Mouse (Mus musculus): ENCODE data around the gene Sptan1.
A peak's percentile ranks its signal among the peaks of the same experiment; 100 is the strongest.
"Not testable (repeated sequence)": the region's sequence is repeated elsewhere in the genome, so short reads cannot be mapped to it uniquely, and the experiment has no call there.

Sptan1 gene

DNA sequence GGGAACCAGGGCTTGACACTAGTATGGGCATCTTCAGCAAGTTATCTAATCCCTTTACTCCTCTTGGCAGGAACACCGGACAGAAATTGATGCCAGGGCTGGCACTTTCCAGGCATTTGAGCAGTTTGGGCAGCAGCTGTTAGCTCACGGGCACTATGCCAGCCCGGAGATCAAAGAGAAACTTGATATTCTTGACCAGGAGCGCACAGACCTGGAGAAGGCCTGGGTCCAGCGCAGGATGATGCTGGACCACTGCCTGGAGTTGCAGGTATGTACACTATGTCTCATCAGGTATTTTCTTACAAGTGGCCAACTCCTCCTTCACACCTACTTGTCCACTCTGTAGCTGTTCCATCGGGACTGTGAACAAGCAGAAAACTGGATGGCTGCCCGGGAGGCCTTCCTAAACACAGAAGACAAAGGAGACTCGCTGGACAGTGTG lies 45.5 kb downstream of the Sptan1 start:
- DNase-seq = no peak

GRCm38 (mm10) chr2:30014326-30014966 lies 49.1 kb downstream of the Sptan1 start:
- DNase-seq = no peak

DNA sequence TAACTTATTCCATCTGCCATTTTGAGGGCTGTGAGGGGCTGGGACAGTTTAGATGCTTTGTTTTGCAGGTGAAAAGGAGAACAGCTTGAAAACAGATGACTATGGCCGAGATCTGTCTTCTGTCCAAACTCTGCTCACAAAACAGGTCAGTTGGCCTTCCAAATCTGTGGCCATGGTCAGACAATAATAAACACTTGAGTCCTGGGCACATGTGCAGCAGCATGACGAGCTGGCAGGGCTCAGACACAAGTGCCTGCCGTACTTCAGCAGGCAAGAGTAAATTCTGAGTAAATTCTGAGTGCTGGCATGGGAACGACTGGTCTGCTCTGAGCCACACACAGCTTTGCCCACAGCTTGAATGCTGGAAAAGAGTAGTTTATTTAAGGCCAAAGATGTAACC lies 60.1 kb downstream of the Sptan1 start:
- no peak for DNase-seq

DNA sequence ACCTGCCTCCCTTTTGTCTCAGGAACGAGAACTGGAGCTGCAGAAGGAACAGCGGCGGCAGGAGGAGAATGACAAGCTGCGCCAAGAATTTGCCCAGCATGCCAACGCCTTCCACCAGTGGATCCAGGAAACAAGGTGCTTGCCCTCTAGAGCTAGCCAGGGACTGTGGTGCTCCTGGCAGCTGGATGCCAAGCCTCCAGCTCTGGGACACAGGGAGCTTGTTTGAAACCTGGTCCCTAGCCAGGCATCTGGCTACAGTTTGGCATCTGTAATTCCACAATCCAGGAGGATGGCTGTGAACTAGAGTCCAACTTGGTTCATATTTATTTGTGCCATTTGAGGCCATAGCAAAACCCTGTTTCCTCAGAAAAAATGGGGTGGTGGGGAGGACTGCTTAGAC lies 61.6 kb downstream of the Sptan1 start:
- no peak for DNase-seq

DNA sequence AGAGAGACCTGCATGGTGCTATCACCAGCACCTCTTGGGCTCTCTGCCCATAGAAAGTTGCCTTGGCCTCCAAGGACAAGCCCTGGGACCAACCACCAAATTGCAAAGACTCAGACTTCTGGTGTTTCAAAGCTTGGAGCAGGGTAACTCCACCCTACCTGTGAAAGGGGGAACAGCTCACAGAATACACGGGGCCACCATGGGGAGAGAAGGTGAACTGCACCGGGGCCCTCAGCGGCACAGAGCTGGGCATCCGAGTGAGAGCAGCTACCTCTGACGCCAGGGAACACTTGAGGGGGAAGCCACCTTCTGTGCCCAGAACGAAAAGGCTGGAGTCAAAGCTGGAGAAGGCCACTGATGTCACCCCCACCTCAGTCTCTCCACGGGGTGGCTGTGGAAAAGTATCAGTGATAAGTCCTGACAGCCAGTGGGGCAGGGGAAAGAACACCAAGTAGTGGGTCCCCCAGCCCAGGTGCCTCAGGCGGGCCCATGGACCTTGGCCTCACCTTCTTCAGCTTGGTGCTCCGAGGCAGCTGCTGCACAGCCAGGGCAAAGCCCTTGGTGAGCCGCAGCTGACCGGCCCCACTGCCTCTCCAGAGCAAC lies 67.0 kb downstream of the Sptan1 start:
- peak; percentile 16 for DNase-seq

DNA sequence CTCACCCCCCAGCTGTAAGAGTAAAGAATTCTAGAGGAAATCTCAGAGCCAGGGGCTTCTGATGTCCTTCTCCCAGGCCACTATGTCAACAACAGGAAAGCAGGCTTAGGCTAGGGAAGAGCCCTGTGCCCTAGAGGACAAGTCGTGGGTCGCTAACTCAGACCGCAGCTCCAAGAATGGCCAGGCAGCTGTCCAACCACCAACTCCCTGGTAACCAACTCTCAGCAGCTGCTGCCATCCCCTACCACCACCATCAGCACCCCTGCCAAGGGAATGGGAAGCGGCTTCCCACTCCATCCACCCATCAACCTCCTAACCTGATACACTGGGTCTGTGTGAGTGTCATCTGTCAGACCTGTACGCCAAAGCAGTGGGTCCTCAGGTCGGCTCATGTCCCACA lies 67.6 kb downstream of the Sptan1 start:
- DNase-seq = no peak

GRCm38 (mm10) chr2:30037762-30038161 lies 72.4 kb downstream of the Sptan1 start:
- DNase-seq = no peak

DNA sequence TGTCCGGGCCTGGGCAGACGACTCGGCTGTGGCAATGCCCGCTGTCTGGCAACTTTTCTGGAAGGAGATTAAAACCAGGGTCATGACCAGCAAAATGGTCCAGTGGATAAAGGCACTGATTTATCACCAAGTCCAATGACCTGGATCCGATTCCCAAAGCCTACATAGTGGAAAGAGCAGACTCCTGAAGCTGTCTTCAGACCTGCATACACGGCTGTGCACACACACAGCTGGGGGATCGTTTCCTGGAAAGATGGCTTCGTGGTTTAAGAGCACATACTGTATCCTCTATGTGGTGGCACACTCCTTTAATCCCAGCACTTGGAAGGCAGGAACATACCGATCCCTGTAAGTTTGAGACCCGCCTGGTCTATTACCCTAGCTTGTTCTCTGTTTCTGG lies 73.0 kb downstream of the Sptan1 start:
- no peak for DNase-seq

GRCm38 (mm10) chr2:30039687-30040086 lies 74.3 kb downstream of the Sptan1 start:
- DNase-seq = no peak

GRCm38 (mm10) chr2:30042445-30042844 lies 77.1 kb downstream of the Sptan1 start:
- DNase-seq = peak; percentile 92

DNA sequence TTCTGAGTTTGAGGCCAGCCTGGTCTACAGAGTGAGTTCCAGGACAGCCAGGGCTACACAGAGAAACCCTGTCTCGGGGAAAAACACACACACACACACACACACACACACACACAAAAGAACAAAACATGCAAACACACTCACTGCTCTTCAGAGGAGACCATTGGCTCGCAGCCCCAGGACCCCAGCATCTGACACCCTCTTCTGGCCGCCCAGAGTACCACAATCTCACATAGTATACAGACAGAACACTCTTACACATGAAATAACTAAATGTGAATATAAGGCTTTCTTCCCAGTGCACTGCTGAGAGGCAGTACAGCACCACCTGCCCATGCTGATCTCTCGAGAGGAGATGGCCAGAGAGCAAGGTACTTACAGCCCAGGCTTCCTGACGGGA lies 79.2 kb downstream of the Sptan1 start:
- no peak for DNase-seq

DNA sequence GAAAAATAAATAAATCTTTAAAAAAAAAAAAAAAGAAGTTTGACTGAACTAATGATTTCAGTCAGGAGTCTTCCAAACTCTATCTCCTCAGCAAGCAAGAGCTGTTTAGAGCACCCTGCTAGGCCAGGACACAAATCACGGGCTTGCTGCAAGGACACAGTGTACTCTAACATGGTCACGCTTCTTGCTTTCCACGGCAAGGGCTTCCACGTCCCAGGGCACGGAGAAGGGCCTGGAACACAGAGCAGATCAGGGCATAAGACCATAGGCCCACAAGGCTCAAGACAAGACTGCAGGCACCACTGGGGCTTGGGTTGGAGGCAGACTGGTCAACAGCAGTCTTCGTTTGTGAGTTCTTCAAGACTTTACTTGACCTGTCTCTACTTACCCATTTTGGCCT lies 81.8 kb downstream of the Sptan1 start:
- no peak for DNase-seq

DNA sequence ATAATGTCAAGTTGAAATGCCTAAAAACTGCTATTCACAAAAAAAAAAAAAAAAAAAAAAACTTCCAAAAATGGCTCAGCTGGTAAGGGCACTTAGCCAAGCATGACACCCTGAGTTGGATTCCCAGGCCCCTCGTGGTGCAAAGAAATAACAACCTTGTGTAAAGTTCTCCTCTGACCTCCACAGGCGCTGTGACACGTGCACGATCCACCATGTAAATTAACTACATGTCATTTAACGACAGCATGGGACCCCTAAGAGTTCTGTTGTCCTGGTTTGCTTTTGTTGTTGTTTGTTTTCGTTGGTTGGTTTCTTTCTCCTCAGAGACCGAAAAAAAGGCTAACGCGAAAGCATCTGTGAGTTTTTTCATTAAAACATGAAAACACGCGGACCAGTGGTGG lies 82.7 kb downstream of the Sptan1 start:
- DNase-seq = no peak

DNA sequence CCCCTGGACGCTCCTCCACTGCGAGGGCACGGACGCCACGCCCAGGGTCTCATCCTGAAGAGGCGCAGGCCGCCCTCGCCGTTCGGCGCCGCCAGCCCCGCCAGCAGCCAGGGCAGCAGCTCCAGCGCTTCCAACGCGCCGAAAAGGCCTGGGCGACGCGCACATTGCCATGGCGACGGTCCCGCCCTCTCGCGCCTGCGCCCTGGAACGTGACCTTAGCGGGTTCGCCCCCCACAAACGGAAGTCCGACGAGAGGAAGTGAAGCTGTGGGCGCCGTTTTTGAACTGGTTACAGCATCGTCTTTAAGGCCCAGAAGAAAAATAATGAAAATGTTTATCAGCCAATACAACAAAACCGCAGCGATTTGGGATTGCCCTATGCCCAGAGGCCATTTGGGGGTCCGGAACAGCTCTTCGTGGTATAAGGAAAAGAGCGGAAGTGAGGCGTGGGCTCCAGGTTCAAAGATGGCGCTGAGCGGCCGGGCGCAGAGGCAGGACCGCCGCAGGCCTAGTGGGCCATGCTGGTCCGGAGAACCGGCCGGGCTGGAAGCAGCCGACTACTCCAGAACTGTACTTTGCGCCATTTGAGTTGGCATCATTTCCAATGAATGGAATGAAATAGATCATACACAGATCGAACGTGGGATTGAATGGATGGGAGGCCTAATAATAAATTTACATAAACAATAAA lies 83.5 kb downstream of the Sptan1 start, which contains the start of gene Wdr34:
Gene Wdr34, minus strand, starts transcription at position 183 of the 690 bp plus-strand sequence.
- peak; percentile 98 for DNase-seq

GRCm38 (mm10) chr2:30049831-30050230 lies 84.5 kb downstream of the Sptan1 start:
- no peak for DNase-seq

- no peak for DNase-seq
These were observed 86.8 kb downstream of the Sptan1 start for GRCm38 (mm10) chr2:30051992-30052761.

DNA sequence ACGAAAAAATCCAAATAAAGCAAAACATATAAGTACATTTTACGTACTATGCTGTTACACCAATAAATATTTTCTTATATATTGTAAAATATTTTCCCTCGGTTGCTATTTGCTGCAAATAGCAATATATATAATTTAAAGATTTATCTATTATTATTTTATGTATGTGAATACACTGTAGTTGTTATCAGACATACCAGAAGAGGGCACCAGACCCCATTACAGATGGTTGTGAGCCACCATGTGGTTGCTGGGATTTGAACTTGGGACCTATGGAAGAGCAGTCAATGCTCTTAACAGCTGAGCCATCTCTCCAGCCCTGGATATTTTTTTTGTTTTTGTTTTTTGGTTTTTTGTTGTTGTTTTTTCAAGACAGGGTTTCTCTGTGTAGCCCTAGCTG lies 90.0 kb downstream of the Sptan1 start:
- not testable (repeated sequence) for DNase-seq

- DNase-seq = no peak
These were observed 91.4 kb downstream of the Sptan1 start for GRCm38 (mm10) chr2:30056736-30057135.

- peak; percentile 59 for DNase-seq
These were observed 92.0 kb downstream of the Sptan1 start, which contains the start of gene Set for GRCm38 (mm10) chr2:30057223-30057904. TSS of gene Set (plus strand) at chr2:30057378.

DNA sequence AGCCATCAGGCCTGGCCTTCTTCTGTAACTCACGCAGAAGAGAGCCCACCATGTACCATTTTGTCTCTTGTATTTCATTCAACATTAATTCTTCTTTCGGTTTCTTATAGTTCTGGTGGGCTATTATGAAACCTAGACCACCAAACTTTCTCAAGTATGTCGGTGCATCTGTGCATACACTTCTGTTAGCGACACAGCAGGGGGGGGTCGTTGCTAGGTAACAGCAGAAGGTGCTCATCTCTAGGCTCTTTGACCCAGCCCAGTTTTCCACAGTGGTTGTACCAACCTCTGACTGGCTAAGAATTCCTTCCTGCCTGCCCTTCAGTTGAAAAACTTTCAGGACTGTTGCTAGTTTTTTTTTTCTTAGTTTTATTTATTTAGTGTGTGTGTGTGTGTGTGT lies 93.1 kb downstream of the Sptan1 start:
- no peak for DNase-seq

DNA sequence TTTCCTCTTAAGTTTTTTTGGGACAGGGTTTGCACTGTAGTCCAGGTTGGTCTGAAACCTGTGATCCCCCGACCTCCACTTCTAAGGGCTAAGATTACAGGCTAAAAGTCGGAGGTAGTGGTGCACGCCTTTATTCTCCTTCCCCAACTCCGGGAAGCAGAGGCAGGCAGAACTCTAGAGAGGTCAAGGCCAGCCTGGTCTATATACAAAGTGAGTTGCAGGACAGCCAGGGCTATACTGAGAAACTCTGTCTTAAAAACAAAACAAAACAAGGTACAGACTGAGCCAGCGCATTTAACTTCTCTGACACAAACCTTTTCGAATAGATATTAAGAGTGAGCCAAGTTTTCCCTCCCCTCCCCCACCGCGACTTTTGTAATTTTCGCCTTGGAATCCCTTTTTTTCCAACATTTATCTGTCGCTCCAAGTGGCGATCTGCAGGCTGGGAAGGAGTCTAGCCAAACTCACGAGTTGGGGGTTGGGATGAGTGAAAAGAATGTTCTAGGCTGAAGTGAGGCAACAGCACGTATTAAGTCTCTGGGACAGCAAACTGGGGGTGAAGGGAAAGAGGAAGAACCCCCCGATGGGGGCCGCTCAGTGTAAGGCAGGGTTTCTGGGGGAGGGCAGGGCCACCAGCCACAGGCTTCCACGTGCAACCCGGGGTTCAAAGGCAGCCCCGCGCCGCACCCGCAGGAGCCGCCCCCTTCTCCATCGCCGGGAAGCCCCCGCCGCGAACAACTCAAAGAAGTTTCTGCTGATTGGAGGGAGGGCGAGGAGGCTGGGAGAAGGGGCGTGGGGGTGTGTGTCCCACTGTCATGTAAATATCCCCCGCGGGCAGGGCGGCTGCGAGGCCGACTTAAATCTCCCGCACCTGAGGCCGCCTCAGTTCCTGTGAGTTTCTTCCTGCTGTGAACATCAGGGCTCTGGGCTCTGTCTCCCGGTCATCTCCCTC lies 96.1 kb downstream of the Sptan1 start:
- DNase-seq = peak; percentile 91

All from embryo, embryonic 11 days (tissue).